Mouse (Mus musculus): ENCODE measurements around the gene Sema3g. TPM values are rescaled to one million over a fixed set of nuclear protein-coding genes. Genes with fewer than 3 reads are reported as not detected.

Sema3g gene
- total and polyA plus RNA-seq, 3 experiments: 0.04 to 0.25 TPM; not detected in 1

DNA sequence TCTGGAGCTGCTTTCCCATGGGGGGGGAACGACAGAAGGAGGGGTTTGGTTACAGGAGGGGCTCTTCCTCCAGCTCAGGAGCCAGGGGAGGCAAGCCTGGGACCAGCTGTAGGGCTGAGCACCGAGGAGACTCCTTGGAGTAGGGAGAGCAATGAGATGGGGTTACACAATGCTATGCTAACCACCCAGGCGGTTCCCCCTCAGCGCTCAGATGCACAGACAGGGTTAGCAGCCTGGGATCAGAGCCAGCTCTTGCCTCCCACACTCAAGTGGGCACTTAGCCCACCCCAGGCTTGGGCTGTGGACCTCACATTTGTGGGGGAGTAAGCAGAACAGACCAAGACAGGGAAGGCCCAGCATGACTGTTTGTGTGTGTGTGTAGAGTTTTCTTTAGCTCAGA lies 9.3 kb downstream of the Sema3g start:
- TF ChIP-seq ZNF384 (IDR thresholded peaks at IDR 0.05; ENCODE audit: low read depth, low read length) (no peak), POLR2AphosphoS2 (IDR thresholded peaks at IDR 0.05; ENCODE audit: low read length) (no peak), ZKSCAN1 (IDR thresholded peaks at IDR 0.05; ENCODE audit: low read depth, low read length) (no peak), CHD2 (IDR thresholded peaks at IDR 0.05; ENCODE audit: low read length) (no peak), POLR2A (IDR thresholded peaks at IDR 0.05; ENCODE audit: control insufficient read depth in 1 of 2, insufficient read depth in 1 of 2, low read depth in 1 of 2, low read length in 2 of 2, poor library complexity in 1 of 2) (no peak), TCF12 (IDR thresholded peaks at IDR 0.05; ENCODE audit: low read depth, low read length) (no peak), MYB (IDR thresholded peaks at IDR 0.05; ENCODE audit: low read depth, low read length) (no peak), GABPA (IDR thresholded peaks at IDR 0.05; ENCODE audit: low read depth, low read length) (no peak), EP300 (IDR thresholded peaks at IDR 0.05; ENCODE audit: low read depth in 1 of 2, low read length in 2 of 2) (no peak), E2F4 (IDR thresholded peaks at IDR 0.05; ENCODE audit: borderline replicate concordance, low read depth, low read length) (no peak), BHLHE40 (IDR thresholded peaks at IDR 0.05; ENCODE audit: borderline replicate concordance, low read depth, low read length) (no peak), RCOR1 (IDR thresholded peaks at IDR 0.05; ENCODE audit: low read depth, low read length) (no peak)
- H3K9me3 ChIP-seq (replicated peaks; ENCODE audit: insufficient read depth, low read length): no peaks in the 10 kb centered on the region

DNA sequence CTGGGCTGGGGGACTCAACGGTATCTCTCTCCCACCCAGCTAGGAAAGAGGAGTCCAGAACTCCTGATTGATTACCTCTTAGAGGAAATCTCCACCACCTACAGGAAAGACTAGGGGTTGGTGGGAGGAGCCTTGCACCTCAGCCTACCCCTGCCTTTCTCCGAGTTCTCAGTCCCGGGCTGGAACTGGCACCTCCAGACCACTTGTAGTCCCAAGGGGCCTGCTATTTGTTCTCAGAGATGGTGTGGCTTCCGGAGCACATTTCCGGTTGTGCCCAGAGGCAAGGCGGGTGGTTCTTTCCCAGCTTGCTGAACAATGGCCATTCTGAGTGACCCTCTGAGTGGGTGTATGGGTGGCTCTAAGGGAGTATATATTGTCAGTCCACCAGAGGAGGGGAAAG lies 10.6 kb downstream of the Sema3g start:
- no peak for DNase-seq (ENCODE audit: low read depth, low spot score)
- TF ChIP-seq ZKSCAN1 (IDR thresholded peaks at IDR 0.05; ENCODE audit: low read depth, low read length): no peak
- no peak for TF ChIP-seq TAL1 (IDR thresholded peaks at IDR 0.05; ENCODE audit: low read length)
- no peak for TF ChIP-seq MAFK (IDR thresholded peaks at IDR 0.05; ENCODE audit: borderline replicate concordance, low read depth, low read length)
- no peak for TF ChIP-seq TCF12 (IDR thresholded peaks at IDR 0.05; ENCODE audit: low read depth, low read length)
- TF ChIP-seq MAZ (IDR thresholded peaks at IDR 0.05; ENCODE audit: low read depth, low read length): no peak
- TF ChIP-seq NELFE (IDR thresholded peaks at IDR 0.05; ENCODE audit: low read depth, low read length): no peak
- no peak for TF ChIP-seq E2F4 (IDR thresholded peaks at IDR 0.05; ENCODE audit: borderline replicate concordance, low read depth, low read length)
- no peak for TF ChIP-seq USF2 (IDR thresholded peaks at IDR 0.05; ENCODE audit: borderline replicate concordance in 1 of 2, insufficient read depth in 1 of 2, low read depth in 1 of 2, low read length in 2 of 2)
- TF ChIP-seq MEF2A (IDR thresholded peaks at IDR 0.05; ENCODE audit: extremely low read depth, insufficient replicate concordance, low read depth, low read length, poor library complexity, severe bottlenecking): no peak
- no peak for TF ChIP-seq NRF1 (IDR thresholded peaks at IDR 0.05; ENCODE audit: insufficient read depth, low read depth, low read length, poor library complexity, severe bottlenecking)
- Histone ChIP-seq H3K36me3 (ENCODE audit: control insufficient read depth in 1 of 2, insufficient read depth in 2 of 2, low read length in 2 of 2) (no peaks in the 10 kb centered on the region), H3K9me3 (replicated peaks; ENCODE audit: insufficient read depth, low read length) (no peaks in the 10 kb centered on the region), H3K4me1 (ENCODE audit: control insufficient read depth in 1 of 2, insufficient read depth in 2 of 2, low read length in 2 of 2) (no peaks in the 10 kb centered on the region), H3K9ac (ENCODE audit: control insufficient read depth, low read depth, low read length, poor library complexity, severe bottlenecking) (no peak overlapping the region), H3K27me3 (ENCODE audit: control insufficient read depth in 1 of 2, insufficient read depth in 2 of 2, low read length in 2 of 2) (peaks cover 4 to 8% of the 10 kb centered on the region in 2 experiments), H3K79me2 (ENCODE audit: control insufficient read depth, insufficient read depth, low read length, poor library complexity) (no peaks in the 10 kb centered on the region), H3K27ac (ENCODE audit: control insufficient read depth, low read depth, low read length) (no peak overlapping the region), H3K4me3 (ENCODE audit: control insufficient read depth in 1 of 2, insufficient read depth in 1 of 2, low read depth in 2 of 2, low read length in 2 of 2) (no peak overlapping the region)

More for the DNA sequence above, 9.3 kb downstream of the Sema3g start:
- H3K79me2 ChIP-seq (ENCODE audit: control insufficient read depth, insufficient read depth, low read length, poor library complexity): no peaks in the 10 kb centered on the region
- H3K27ac ChIP-seq (ENCODE audit: control insufficient read depth, low read depth, low read length): no peak overlapping the region
- no peaks in the 10 kb centered on the region for H3K36me3 ChIP-seq (ENCODE audit: control insufficient read depth in 1 of 2, insufficient read depth in 2 of 2, low read length in 2 of 2)
- H3K9ac ChIP-seq (ENCODE audit: control insufficient read depth, low read depth, low read length, poor library complexity, severe bottlenecking): no peak overlapping the region
- H3K4me3 ChIP-seq (ENCODE audit: control insufficient read depth in 1 of 2, insufficient read depth in 1 of 2, low read depth in 2 of 2, low read length in 2 of 2): no peak overlapping the region
- no peak for DNase-seq (ENCODE audit: low read depth, low spot score)
- H3K4me1 ChIP-seq (ENCODE audit: control insufficient read depth in 1 of 2, insufficient read depth in 2 of 2, low read length in 2 of 2): no peaks in the 10 kb centered on the region
- H3K27me3 ChIP-seq (ENCODE audit: control insufficient read depth in 1 of 2, insufficient read depth in 2 of 2, low read length in 2 of 2): peaks cover 4 to 7% of the 10 kb centered on the region in 2 experiments; a peak in 3 of 4 replicates
